Mouse (Mus musculus): ENCODE measurements at regions not wholly inside any gene's neighbourhood (a gene's known extent, or its start where the extent isn't known, plus 50 kb on each side); places are given as distances from the start of the nearest gene placed in this dataset.
"Not testable (repeated sequence)": the region's sequence is repeated elsewhere in the genome, so short reads cannot be mapped to it uniquely, and the experiment has no call there.

DNA sequence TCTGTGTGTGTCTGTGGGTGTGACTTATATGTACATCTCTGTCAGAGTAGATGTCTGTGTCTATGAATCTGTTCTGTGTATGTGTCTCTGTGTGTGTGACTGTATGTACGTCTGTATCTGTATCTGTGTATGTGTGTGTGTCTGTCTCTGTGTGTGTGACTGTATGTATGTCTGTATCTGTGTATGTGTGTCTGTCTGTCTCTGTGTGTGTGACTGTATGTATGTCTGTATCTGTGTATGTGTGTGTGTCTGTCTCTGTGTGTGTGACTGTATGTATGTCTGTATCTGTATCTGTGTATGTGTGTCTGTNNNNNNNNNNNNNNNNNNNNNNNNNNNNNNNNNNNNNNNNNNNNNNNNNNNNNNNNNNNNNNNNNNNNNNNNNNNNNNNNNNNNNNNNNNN, 88.3 kb downstream of the Sspn start:
- not testable (repeated sequence) for H3K27me3 ChIP-seq (ENCODE audit: insufficient read depth, low read length); H3K4me1 ChIP-seq (ENCODE audit: insufficient read depth, low read length); DNase-seq (ENCODE audit: low spot score); H3K4me3 ChIP-seq (ENCODE audit: low read depth, low read length); H3K9me3 ChIP-seq (ENCODE audit: low read length); H3K4me2 ChIP-seq (ENCODE audit: low read depth, low read length, poor library complexity, severe bottlenecking); H3K27ac ChIP-seq (ENCODE audit: low read depth, low read length); H3K9ac ChIP-seq (replicated peaks; ENCODE audit: low read length, poor library complexity, severe bottlenecking); H3K36me3 ChIP-seq (ENCODE audit: insufficient read depth, low read length)
- ATAC-seq (ENCODE audit: low FRiP score), result 0 out of 2 replicates have a peak, but pooled peaks have one; percentile 58
- WGBS, result 65% methylated on average over 1 of the region's 1 CpGs
